Mouse (Mus musculus) liver, embryonic 15.5 days (tissue): ENCODE data around the gene Zscan25. TPM values are rescaled to one million over a fixed set of nuclear protein-coding genes. Genes with fewer than 3 reads are reported as not detected.
"Not testable (repeated sequence)": the region's sequence is repeated elsewhere in the genome, so short reads cannot be mapped to it uniquely, and the experiment has no call there.

ENCODE experiments used
- ATAC-seq: fragments of 200-750 bp; cut with Nextera tagmentation; 2 replicates; pipeline ENCODE4 v1.8.0; 2017; ENCODE audit warnings: moderate number of reproducible peaks, mild to moderate bottlenecking, moderate library complexity; ENCODE audit not compliant: insufficient read depth
- H3K27ac ChIP-seq: fragments of 300-500 bp; sonication (generic); replicated peaks from 2 replicates; pipeline ENCODE4 v1.5.1; 2015; ENCODE audit warnings: mild to moderate bottlenecking, inconsistent platforms
- H3K27me3 ChIP-seq: fragments of 300-500 bp; sonication (generic); 2 replicates; pipeline ENCODE4 v1.6.1; 2015; ENCODE audit warnings: mild to moderate bottlenecking, inconsistent platforms
- H3K36me3 ChIP-seq: fragments of 300-500 bp; sonication (generic); replicated peaks from 2 replicates; pipeline ENCODE4 v1.6.1; 2015; ENCODE audit warnings: moderate library complexity, mild to moderate bottlenecking, inconsistent platforms
- H3K4me1 ChIP-seq: fragments of 300-500 bp; sonication (generic); replicated peaks from 2 replicates; pipeline ENCODE4 v1.6.1; 2015; ENCODE audit warnings: inconsistent platforms
- H3K4me2 ChIP-seq: fragments of 300-500 bp; sonication (generic); 2 replicates; pipeline ENCODE4 v1.6.1; 2015; ENCODE audit warnings: moderate library complexity, mild to moderate bottlenecking, inconsistent platforms
- H3K4me3 ChIP-seq: fragments of 300-500 bp; sonication (generic); replicated peaks from 2 replicates; pipeline ENCODE4 v1.5.1; 2015; ENCODE audit warnings: mild to moderate bottlenecking, inconsistent platforms
- H3K9ac ChIP-seq: fragments of 300-500 bp; sonication (generic); 2 replicates; pipeline ENCODE4 v1.6.1; 2015; ENCODE audit warnings: moderate library complexity, mild to moderate bottlenecking, inconsistent platforms
- H3K9me3 ChIP-seq: fragments of 300-500 bp; sonication (generic); replicated peaks from 2 replicates; pipeline ENCODE4 v1.6.1; 2016; ENCODE audit warnings: inconsistent platforms
- WGBS: fragments of 180-500 bp; shearing (Covaris S2); methylation state at CpG from one replicate; pipeline ENCODE4 v1.1.7; 2015; ENCODE audit warnings: mixed read lengths; ENCODE audit not compliant: insufficient replicate concordance; 5-methylcytosine and 5-hydroxymethylcytosine counted together
- polyA plus RNA-seq: library from polyadenylated mRNA; unstranded; fragments of >200 nt; fragmentation: Nextera tagmentation; extraction: Ambion mirVana; gene quantifications from 2 replicates; pipeline ENCODE4 v1.2.1, GENCODE M21; 2015

Zscan25 gene
- polyA plus RNA-seq, 1 experiment from 2014 or later, result 0.13 TPM

- H3K4me3 ChIP-seq, result no peak overlapping the region
- no peak for ATAC-seq
- no peaks in the 10 kb centered on the region for H3K4me1 ChIP-seq
- no peak overlapping the region for H3K27ac ChIP-seq
- H3K4me2 ChIP-seq, result no peak overlapping the region
- no peak overlapping the region for H3K9ac ChIP-seq
- no peaks in the 10 kb centered on the region for H3K27me3 ChIP-seq
- H3K36me3 ChIP-seq, result no peaks in the 10 kb centered on the region
- H3K9me3 ChIP-seq, result no peaks in the 10 kb centered on the region
Measured at GRCm38 (mm10) chr5:145300469-145300868, 20.2 kb downstream of the Zscan25 start.

- ATAC-seq, H3K4me3 ChIP-seq, H3K9ac ChIP-seq, H3K27me3 ChIP-seq, H3K4me1 ChIP-seq, H3K4me2 ChIP-seq, H3K36me3 ChIP-seq, H3K27ac ChIP-seq, H3K9me3 ChIP-seq: not testable (repeated sequence)
- WGBS, result 59% methylated on average over 4 of the region's 4 CpGs
Measured at GRCm38 (mm10) chr5:145301796-145302195, 21.5 kb downstream of the Zscan25 start.

- H3K9ac ChIP-seq, result no peak overlapping the region
- no peaks in the 10 kb centered on the region for H3K36me3 ChIP-seq
- WGBS, result 55% methylated on average over 1 of the region's 1 CpGs
- no peak overlapping the region for H3K4me3 ChIP-seq
- ATAC-seq, result no peak
- H3K27ac ChIP-seq, result no peak overlapping the region
- H3K4me1 ChIP-seq, result no peaks in the 10 kb centered on the region
- H3K27me3 ChIP-seq, result no peaks in the 10 kb centered on the region
- no peaks in the 10 kb centered on the region for H3K9me3 ChIP-seq
- no peak overlapping the region for H3K4me2 ChIP-seq
Measured at GRCm38 (mm10) chr5:145302424-145302823, 22.1 kb downstream of the Zscan25 start.

- not testable (repeated sequence) for H3K9me3 ChIP-seq, H3K4me3 ChIP-seq, H3K27ac ChIP-seq, ATAC-seq, H3K27me3 ChIP-seq, H3K4me2 ChIP-seq, H3K36me3 ChIP-seq, H3K9ac ChIP-seq, H3K4me1 ChIP-seq
- WGBS, result 73% methylated on average over 4 of the region's 4 CpGs
Measured at GRCm38 (mm10) chr5:145306953-145307352, 26.7 kb downstream of the Zscan25 start.

GRCm38 (mm10) chr5:145307811-145308210, 27.5 kb downstream of the Zscan25 start:
- H3K36me3 ChIP-seq, H3K27ac ChIP-seq, H3K4me3 ChIP-seq, H3K4me1 ChIP-seq, H3K9ac ChIP-seq, H3K27me3 ChIP-seq, ATAC-seq, H3K4me2 ChIP-seq, H3K9me3 ChIP-seq: not testable (repeated sequence)
- WGBS, result 69% methylated on average over 3 of the region's 3 CpGs

- H3K27me3 ChIP-seq, result no peaks in the 10 kb centered on the region
Measured at GRCm38 (mm10) chr5:145313845-145314244, 33.5 kb downstream of the Zscan25 start.

GRCm38 (mm10) chr5:145317141-145317540, 36.8 kb downstream of the Zscan25 start:
- ATAC-seq, result no peak
- no peak overlapping the region for H3K4me2 ChIP-seq
- H3K27ac ChIP-seq, result no peak overlapping the region
- no peak overlapping the region for H3K9ac ChIP-seq
- no peaks in the 10 kb centered on the region for H3K4me1 ChIP-seq
- H3K36me3 ChIP-seq, result no peaks in the 10 kb centered on the region
- no peak overlapping the region for H3K4me3 ChIP-seq
- no peaks in the 10 kb centered on the region for H3K27me3 ChIP-seq
- H3K9me3 ChIP-seq, result peaks cover under 1% of the 10 kb centered on the region; the same call in 1 of the 2 replicates
- WGBS, result 47% methylated on average over 1 of the region's 1 CpGs

More at GRCm38 (mm10) chr5:145313845-145314244, 33.5 kb downstream of the Zscan25 start:
- Histone ChIP-seq H3K4me2 (no peak overlapping the region), H3K9ac (no peak overlapping the region), H3K9me3 (no peaks in the 10 kb centered on the region), H3K4me1 (no peaks in the 10 kb centered on the region), H3K36me3 (no peaks in the 10 kb centered on the region), H3K27ac (no peak overlapping the region), H3K4me3 (no peak overlapping the region)
- ATAC-seq, result no peak; the same call in 1 of the 2 replicates

- H3K36me3 ChIP-seq, ATAC-seq, H3K9me3 ChIP-seq, H3K9ac ChIP-seq, H3K4me3 ChIP-seq, H3K27ac ChIP-seq, H3K4me2 ChIP-seq, H3K4me1 ChIP-seq, H3K27me3 ChIP-seq: not testable (repeated sequence)
Measured at GRCm38 (mm10) chr5:145338756-145339155, 58.5 kb downstream of the Zscan25 start.

Other genes with a start within 250 kb of the Zscan25 start
- gene Gm4871, start 247.7 kb upstream of the Zscan25 start, polyA plus RNA-seq, result not detected in 2 replicates
- not detected in 2 replicates for gene 1700018F24Rik, start 237.5 kb upstream of the Zscan25 start, polyA plus RNA-seq
- gene Arpc1a, start 196.7 kb upstream of the Zscan25 start, polyA plus RNA-seq, result 54.2 and 55.3 TPM in 2 replicates
- gene Kpna7, start 196.5 kb upstream of the Zscan25 start, polyA plus RNA-seq, result 0.10 TPM in 1 of 2 replicates, not detected in the other
- 185 and 195 TPM in 2 replicates for gene Arpc1b, start 166.3 kb upstream of the Zscan25 start, polyA plus RNA-seq
- 28.8 and 36.5 TPM in 2 replicates for gene Pdap1, start 140.3 kb upstream of the Zscan25 start, polyA plus RNA-seq
- gene Bud31, start 140.1 kb upstream of the Zscan25 start, polyA plus RNA-seq, result 121 and 128 TPM in 2 replicates
- 7.7 and 8.8 TPM in 2 replicates for gene Ptcd1, start 113.4 kb upstream of the Zscan25 start, polyA plus RNA-seq
- gene Cpsf4, start 113.3 kb upstream of the Zscan25 start, polyA plus RNA-seq, result 24.4 and 25.1 TPM in 2 replicates
- gene Atp5j2, start 88.4 kb upstream of the Zscan25 start, polyA plus RNA-seq, result 406 and 457 TPM in 2 replicates
- 8.7 and 8.8 TPM in 2 replicates for gene Zkscan14, start 78.6 kb upstream of the Zscan25 start, polyA plus RNA-seq
- 3.6 and 3.7 TPM in 2 replicates for gene Zkscan5, start 75.9 kb upstream of the Zscan25 start, polyA plus RNA-seq
- gene Zfp655, start 48.8 kb upstream of the Zscan25 start, polyA plus RNA-seq, result 17.8 and 18.0 TPM in 2 replicates
- gene Cyp3a57, start 64.8 kb downstream of the Zscan25 start, polyA plus RNA-seq, result 0.07 TPM in 1 of 2 replicates, not detected in the other
- gene Cyp3a16, start 189.2 kb downstream of the Zscan25 start, polyA plus RNA-seq, result 4.2 and 5.9 TPM in 2 replicates